Mouse (Mus musculus): ENCODE measurements around the gene Ascc1. TPM values are rescaled to one million over a fixed set of nuclear protein-coding genes. Genes with fewer than 3 reads are reported as not detected.
A peak's percentile ranks its signal among the peaks of the same experiment; 100 is the strongest.

Gene Ascc1
- polyA plus RNA-seq, 1 experiment, result 24.1 TPM

GRCm38 (mm10) chr10:59967309-59967942, 35.2 kb upstream of the Ascc1 start:
- H3K4me3 ChIP-seq (ENCODE audit: insufficient read depth, poor library complexity, severe bottlenecking), result no peak overlapping the region
- TF ChIP-seq FOSL1 (IDR thresholded peaks at IDR 0.05; ENCODE audit: insufficient read depth, low read length, poor library complexity, severe bottlenecking), result no peak
- TF ChIP-seq MYOD1 (IDR thresholded peaks at IDR 0.05; ENCODE audit: control insufficient read depth, insufficient read length, low read depth), result no peak
- no peak for TF ChIP-seq MAX (IDR thresholded peaks at IDR 0.05)
- TF ChIP-seq CEBPB (IDR thresholded peaks at IDR 0.05; ENCODE audit: low read depth), result no peak
- TF ChIP-seq USF1 (IDR thresholded peaks at IDR 0.05; ENCODE audit: low read depth), result no peak
- no peak for TF ChIP-seq MYOG (IDR thresholded peaks at IDR 0.05; ENCODE audit: control insufficient read depth, extremely low read depth, insufficient read length)
- no peak for TF ChIP-seq CTCF (IDR thresholded peaks at IDR 0.05; ENCODE audit: control insufficient read depth, insufficient read depth, insufficient read length)
- no peaks in the 10 kb centered on the region for H3K36me3 ChIP-seq (ENCODE audit: control insufficient read depth, insufficient read depth)
- H3ac ChIP-seq (ENCODE audit: control insufficient read depth, insufficient read length, low read depth), result no peak overlapping the region
- H3K79me2 ChIP-seq (ENCODE audit: control insufficient read depth, insufficient read depth), result no peaks in the 10 kb centered on the region
- no peaks in the 10 kb centered on the region for H3K79me3 ChIP-seq (ENCODE audit: low read depth)
- H3K27me3 ChIP-seq (ENCODE audit: control insufficient read depth, insufficient read depth, insufficient read length), result no peaks in the 10 kb centered on the region

- Histone ChIP-seq H3ac (ENCODE audit: control insufficient read depth, insufficient read length, low read depth) (no peak overlapping the region), H3K79me3 (ENCODE audit: low read depth) (no peaks in the 10 kb centered on the region), H3K79me2 (ENCODE audit: control insufficient read depth, insufficient read depth) (no peaks in the 10 kb centered on the region), H3K27me3 (ENCODE audit: control insufficient read depth, insufficient read depth, insufficient read length) (no peaks in the 10 kb centered on the region), H3K36me3 (ENCODE audit: control insufficient read depth, insufficient read depth) (no peaks in the 10 kb centered on the region), H3K4me3 (ENCODE audit: insufficient read depth, poor library complexity, severe bottlenecking) (no peak overlapping the region)
- no peak for TF ChIP-seq CEBPB (IDR thresholded peaks at IDR 0.05; ENCODE audit: low read depth)
- TF ChIP-seq FOSL1 (IDR thresholded peaks at IDR 0.05; ENCODE audit: insufficient read depth, low read length, poor library complexity, severe bottlenecking), result no peak
- TF ChIP-seq MAX (IDR thresholded peaks at IDR 0.05), result no peak
- no peak for TF ChIP-seq CTCF (IDR thresholded peaks at IDR 0.05; ENCODE audit: control insufficient read depth, insufficient read depth, insufficient read length)
- TF ChIP-seq USF1 (IDR thresholded peaks at IDR 0.05; ENCODE audit: low read depth), result no peak
- no peak for TF ChIP-seq MYOD1 (IDR thresholded peaks at IDR 0.05; ENCODE audit: control insufficient read depth, insufficient read length, low read depth)
- no peak for TF ChIP-seq MYOG (IDR thresholded peaks at IDR 0.05; ENCODE audit: control insufficient read depth, extremely low read depth, insufficient read length)
Measured at GRCm38 (mm10) chr10:59969821-59970449, 32.7 kb upstream of the Ascc1 start.

- H3ac ChIP-seq (ENCODE audit: control insufficient read depth, insufficient read length, low read depth), result no peak overlapping the region
- TF ChIP-seq MYOD1 (IDR thresholded peaks at IDR 0.05; ENCODE audit: control insufficient read depth, insufficient read length, low read depth) (no peak), CTCF (IDR thresholded peaks at IDR 0.05; ENCODE audit: control insufficient read depth, insufficient read depth, insufficient read length) (no peak), CEBPB (IDR thresholded peaks at IDR 0.05; ENCODE audit: low read depth) (no peak), USF1 (IDR thresholded peaks at IDR 0.05; ENCODE audit: low read depth) (no peak), MAX (IDR thresholded peaks at IDR 0.05) (no peak), FOSL1 (IDR thresholded peaks at IDR 0.05; ENCODE audit: insufficient read depth, low read length, poor library complexity, severe bottlenecking) (no peak)
- H3K27me3 ChIP-seq (ENCODE audit: control insufficient read depth, insufficient read depth, insufficient read length), result no peaks in the 10 kb centered on the region
- no peak overlapping the region for H3K4me3 ChIP-seq (ENCODE audit: insufficient read depth, poor library complexity, severe bottlenecking)
- H3K36me3 ChIP-seq (ENCODE audit: control insufficient read depth, insufficient read depth), result no peaks in the 10 kb centered on the region
- no peaks in the 10 kb centered on the region for H3K79me2 ChIP-seq (ENCODE audit: control insufficient read depth, insufficient read depth)
- H3K79me3 ChIP-seq (ENCODE audit: low read depth), result no peaks in the 10 kb centered on the region
Measured at GRCm38 (mm10) chr10:59970450-59971062, 32.0 kb upstream of the Ascc1 start.

GRCm38 (mm10) chr10:59971813-59972212, 30.8 kb upstream of the Ascc1 start:
- Histone ChIP-seq H3K36me3 (ENCODE audit: control insufficient read depth, insufficient read depth) (no peaks in the 10 kb centered on the region), H3ac (ENCODE audit: control insufficient read depth, insufficient read length, low read depth) (no peak overlapping the region), H3K4me3 (ENCODE audit: insufficient read depth, poor library complexity, severe bottlenecking) (no peak overlapping the region), H3K27me3 (ENCODE audit: control insufficient read depth, insufficient read depth, insufficient read length) (no peaks in the 10 kb centered on the region), H3K79me3 (ENCODE audit: low read depth) (no peaks in the 10 kb centered on the region), H3K79me2 (ENCODE audit: control insufficient read depth, insufficient read depth) (no peaks in the 10 kb centered on the region)
- TF ChIP-seq MYOD1 (IDR thresholded peaks at IDR 0.05; ENCODE audit: control insufficient read depth, insufficient read length, low read depth), result no peak

GRCm38 (mm10) chr10:59972534-59972933, 30.1 kb upstream of the Ascc1 start:
- no peaks in the 10 kb centered on the region for H3K79me3 ChIP-seq (ENCODE audit: low read depth)
- H3K27me3 ChIP-seq (ENCODE audit: control insufficient read depth, insufficient read depth, insufficient read length), result no peaks in the 10 kb centered on the region
- no peaks in the 10 kb centered on the region for H3K36me3 ChIP-seq (ENCODE audit: control insufficient read depth, insufficient read depth)
- H3ac ChIP-seq (ENCODE audit: control insufficient read depth, insufficient read length, low read depth), result no peak overlapping the region
- peak; percentile 3 for TF ChIP-seq MYOD1 (IDR thresholded peaks at IDR 0.05; ENCODE audit: control insufficient read depth, insufficient read length, low read depth)
- TF ChIP-seq FOSL1 (IDR thresholded peaks at IDR 0.05; ENCODE audit: insufficient read depth, low read length, poor library complexity, severe bottlenecking), result no peak
- H3K4me3 ChIP-seq (ENCODE audit: insufficient read depth, poor library complexity, severe bottlenecking), result no peak overlapping the region
- no peaks in the 10 kb centered on the region for H3K79me2 ChIP-seq (ENCODE audit: control insufficient read depth, insufficient read depth)

GRCm38 (mm10) chr10:59972999-59973398, 29.6 kb upstream of the Ascc1 start:
- no peaks in the 10 kb centered on the region for H3K79me2 ChIP-seq (ENCODE audit: control insufficient read depth, insufficient read depth)
- H3K4me3 ChIP-seq (ENCODE audit: insufficient read depth, poor library complexity, severe bottlenecking), result no peak overlapping the region
- H3K27me3 ChIP-seq (ENCODE audit: control insufficient read depth, insufficient read depth, insufficient read length), result no peaks in the 10 kb centered on the region
- TF ChIP-seq FOSL1 (IDR thresholded peaks at IDR 0.05; ENCODE audit: insufficient read depth, low read length, poor library complexity, severe bottlenecking), result no peak
- TF ChIP-seq CTCF (IDR thresholded peaks at IDR 0.05; ENCODE audit: control insufficient read depth, insufficient read depth, insufficient read length), result no peak
- no peak for TF ChIP-seq MYOG (IDR thresholded peaks at IDR 0.05; ENCODE audit: control insufficient read depth, extremely low read depth, insufficient read length)
- no peak for TF ChIP-seq MAX (IDR thresholded peaks at IDR 0.05)
- no peak for TF ChIP-seq MYOD1 (IDR thresholded peaks at IDR 0.05; ENCODE audit: control insufficient read depth, insufficient read length, low read depth)
- no peak for TF ChIP-seq CEBPB (IDR thresholded peaks at IDR 0.05; ENCODE audit: low read depth)
- no peaks in the 10 kb centered on the region for H3K79me3 ChIP-seq (ENCODE audit: low read depth)
- no peak overlapping the region for H3ac ChIP-seq (ENCODE audit: control insufficient read depth, insufficient read length, low read depth)
- no peaks in the 10 kb centered on the region for H3K36me3 ChIP-seq (ENCODE audit: control insufficient read depth, insufficient read depth)

Data from C2C12 (cell line).